ENCODE assay signal across 30 mouse cellular contexts in genomic region chr4:122971191-122971590, GRCm38 (mm10). TPM values are rescaled to one million over a fixed set of nuclear protein-coding genes. Genes with fewer than 3 reads are reported as not detected.
DNase-seq lines count a peak whose midpoint lies in the region; ATAC-seq and TF ChIP-seq lines count a peak whose summit lies in the region.
"Had no signal": no experiment of that assay in that cellular context is flagged by ENCODE, and none has a peak within 500 bp of the region (broad histone marks: within the 10 kb centered on the region; RNA-seq: fewer than 3 reads in every experiment).

No protein-coding gene starts in this region.

- no peak for TF ChIP-seq POLR2A in bone marrow macrophage, adult 2 months (IDR thresholded peaks at IDR 0.05; ENCODE audit: borderline replicate concordance, low read depth, low read length)

- H3K4me2 ChIP-seq in kidney, embryonic 16.5 days (replicated peaks; ENCODE audit: low read depth, low read length): no peak overlapping the region
- no peak overlapping the region for H3K4me2 ChIP-seq in kidney, embryonic 15.5 days
- H3K4me2 ChIP-seq: embryonic facial prominence, embryonic 12.5 days; embryonic facial prominence, embryonic 15.5 days; heart, embryonic 11.5 days; hindbrain, embryonic 13.5 days had no signal

- H3K9me3 ChIP-seq in kidney, embryonic 16.5 days (ENCODE audit: low read length): no peaks in the 10 kb centered on the region
- H3K9me3 ChIP-seq in kidney, embryonic 15.5 days (replicated peaks): no peaks in the 10 kb centered on the region
- H3K9me3 ChIP-seq: embryonic facial prominence, embryonic 12.5 days; embryonic facial prominence, embryonic 15.5 days; hindbrain, embryonic 10.5 days; hindbrain, embryonic 13.5 days had no signal

- 78% methylated on average over 4 of the region's 4 CpGs for WGBS in kidney, embryonic 16.5 days
- 78% methylated on average over 4 of the region's 4 CpGs for WGBS in kidney, embryonic 15.5 days

- H3K27ac ChIP-seq in kidney, embryonic 16.5 days (ENCODE audit: low read length): no peak overlapping the region
- H3K27ac ChIP-seq in kidney, embryonic 15.5 days: no peak overlapping the region
- 0 out of 2 replicates have a peak overlapping the region, but pooled peaks have one; percentile 7 for H3K27ac ChIP-seq in bone marrow macrophage, adult 2 months (ENCODE audit: insufficient read depth, low read depth, low read length)
- H3K27ac ChIP-seq: embryonic facial prominence, embryonic 12.5 days; embryonic facial prominence, embryonic 15.5 days; gastrocnemius, adult 2 months; hindbrain, embryonic 10.5 days; hindbrain, embryonic 13.5 days had no signal

- H3K4me3 ChIP-seq in kidney, embryonic 16.5 days (ENCODE audit: low read length): no peak overlapping the region
- H3K4me3 ChIP-seq in kidney, embryonic 15.5 days (replicated peaks): no peak overlapping the region
- no peak overlapping the region for H3K4me3 ChIP-seq in bone marrow macrophage, adult 2 months (ENCODE audit: insufficient read depth, low read length)
- H3K4me3 ChIP-seq: embryonic facial prominence, embryonic 12.5 days; embryonic facial prominence, embryonic 15.5 days; gastrocnemius, adult 2 months; hindbrain, embryonic 10.5 days; hindbrain, embryonic 13.5 days had no signal

- ATAC-seq in kidney, embryonic 16.5 days (ENCODE audit: low FRiP score, low TSS enrichment): no peak
- no peak for ATAC-seq in kidney, embryonic 15.5 days (replicated peaks; ENCODE audit: low FRiP score)
- no peak for ATAC-seq in monocyte, adult 5-6 weeks (replicated peaks; ENCODE audit: insufficient number of reproducible peaks, low FRiP score, low TSS enrichment, poor library complexity, severe bottlenecking)
- ATAC-seq: activated CD4-positive, CD25-positive, alpha-beta regulatory T cell, adult 4 months; forebrain, embryonic 14.5 days; forebrain, postnatal 0 days; hindbrain, embryonic 16.5 days had no signal

- TF ChIP-seq CTCF in bone marrow macrophage, adult 2 months (IDR thresholded peaks at IDR 0.05; ENCODE audit: low read depth, low read length): no peak

- peak; percentile 77 for DNase-seq in kidney, adult 18-20 months
- DNase-seq in kidney, adult 9 months: peak; percentile 94
- DNase-seq in kidney, postnatal 36 days: peak; percentile 82 to 87
- DNase-seq: adrenal gland, postnatal 10 days; adrenal gland, postnatal 36 days; B cell, adult 2 months; cerebellum, adult 11 months; cerebellum, adult 2 months; cerebellum, adult 9-11 months; cerebellum, postnatal 25 days; forebrain, postnatal 0 days; gastrocnemius, adult 2 months; gastrocnemius, postnatal 14 days; heart, adult 11 months had no signal

- no peaks in the 10 kb centered on the region for H3K27me3 ChIP-seq in kidney, embryonic 16.5 days (ENCODE audit: insufficient read depth, low read length)
- 0 out of 2 replicates have a peak, but pooled peaks cover 2% of the 10 kb centered on the region for H3K27me3 ChIP-seq in kidney, embryonic 15.5 days
- H3K27me3 ChIP-seq: embryonic facial prominence, embryonic 12.5 days; embryonic facial prominence, embryonic 15.5 days; hindbrain, embryonic 13.5 days had no signal

- no peak overlapping the region for H3K9ac ChIP-seq in kidney, embryonic 16.5 days (replicated peaks; ENCODE audit: low read length)
- no peak overlapping the region for H3K9ac ChIP-seq in kidney, embryonic 15.5 days
- H3K9ac ChIP-seq: embryonic facial prominence, embryonic 12.5 days; embryonic facial prominence, embryonic 15.5 days; forebrain, postnatal 0 days; hindbrain, embryonic 13.5 days had no signal

- no peaks in the 10 kb centered on the region for H3K36me3 ChIP-seq in kidney, embryonic 16.5 days (ENCODE audit: insufficient read depth, low read length)
- H3K36me3 ChIP-seq in kidney, embryonic 15.5 days: no peaks in the 10 kb centered on the region
- H3K36me3 ChIP-seq: embryonic facial prominence, embryonic 12.5 days; embryonic facial prominence, embryonic 15.5 days; hindbrain, embryonic 10.5 days; hindbrain, embryonic 13.5 days had no signal

- peaks cover 7% of the 10 kb centered on the region; the same call in 1 of the 2 replicates for H3K4me1 ChIP-seq in kidney, embryonic 16.5 days (ENCODE audit: insufficient read depth, low read length)
- H3K4me1 ChIP-seq in kidney, embryonic 15.5 days: peaks cover 7% of the 10 kb centered on the region; the same call in 1 of the 2 replicates
- peaks cover 16% of the 10 kb centered on the region for H3K4me1 ChIP-seq in bone marrow macrophage, adult 2 months (ENCODE audit: control insufficient read depth, insufficient read depth, low read length)
- H3K4me1 ChIP-seq: embryonic facial prominence, embryonic 12.5 days; embryonic facial prominence, embryonic 15.5 days; hindbrain, embryonic 10.5 days; hindbrain, embryonic 13.5 days had no signal

RNA-seq across cellular contexts. Expression of gene Mfsd2a, which starts 10.2 kb away (rescaled TPM):
- 3.1 and 3.4 TPM in 2 replicates for polyA plus RNA-seq in kidney, embryonic 16.5 days (2015; fragmentation: Nextera tagmentation; extraction: Ambion mirVana)
- 3.3 and 4.0 TPM in 2 replicates for polyA plus RNA-seq in kidney, embryonic 15.5 days (2015; fragmentation: Nextera tagmentation; extraction: Ambion mirVana)
- polyA plus RNA-seq in bone marrow macrophage, adult 2 months (2012; ENCODE audit: insufficient read depth, insufficient read length, missing spikeins): not detected in 2 replicates
- not detected in 3 replicates for total RNA-seq in monocyte, adult 5-6 weeks (2017)
- total RNA-seq: common myeloid progenitor, adult 5-6 weeks; heart, adult 8-10 months; heart, postnatal 25 days had no signal

RNA-seq across cellular contexts. Expression of gene Mycl, which starts 24.3 kb away (rescaled TPM):
- 6.8 and 7.0 TPM in 2 replicates for polyA plus RNA-seq in kidney, embryonic 16.5 days (2015; fragmentation: Nextera tagmentation; extraction: Ambion mirVana)
- 7.8 and 8.1 TPM in 2 replicates for polyA plus RNA-seq in kidney, embryonic 15.5 days (2015; fragmentation: Nextera tagmentation; extraction: Ambion mirVana)
- polyA plus RNA-seq in bone marrow macrophage, adult 2 months (2012; ENCODE audit: insufficient read depth, insufficient read length, missing spikeins): 0.29 and 0.32 TPM in 2 replicates
- total RNA-seq in monocyte, adult 5-6 weeks (2017): 1.3 TPM in 1 of 3 replicates, not detected in the others
- total RNA-seq: MEL had no signal
- polyA plus RNA-seq: activated CD4-positive, CD25-positive, alpha-beta regulatory T cell, adult 4 months had no signal

RNA-seq across cellular contexts. Expression of gene Trit1, which starts 45.2 kb away (rescaled TPM):
- 18.1 and 21.5 TPM in 2 replicates for polyA plus RNA-seq in kidney, embryonic 16.5 days (2015; fragmentation: Nextera tagmentation; extraction: Ambion mirVana)
- polyA plus RNA-seq in kidney, embryonic 15.5 days (2015; fragmentation: Nextera tagmentation; extraction: Ambion mirVana): 17.8 and 18.7 TPM in 2 replicates
- 11.0 and 12.5 TPM in 2 replicates for polyA plus RNA-seq in bone marrow macrophage, adult 2 months (2012; ENCODE audit: insufficient read depth, insufficient read length, missing spikeins)
- total RNA-seq in monocyte, adult 5-6 weeks (2017): 14.1 to 23.3 TPM (median 15.6 TPM) in 3 replicates
